Mouse (Mus musculus) kidney, postnatal 0 days (tissue): ENCODE measurements at regions not wholly inside any gene's neighbourhood (a gene's known extent, or its start where the extent isn't known, plus 50 kb on each side); places are given as distances from the start of the nearest gene placed in this dataset.

ENCODE experiments used
- ATAC-seq: fragments of 200-750 bp; cut with Nextera tagmentation; replicated peaks from 2 replicates; pipeline ENCODE4 v1.8.0; 2017; ENCODE audit warnings: low read depth, moderate number of reproducible peaks, moderate TSS enrichment, moderate library complexity; ENCODE audit not compliant: low FRiP score
- DNase-seq: peaks from one replicate; pipeline ENCODE4 v3.0.0-alpha.2; 2016; ENCODE audit warnings: low spot score
- H3K27ac ChIP-seq: fragments of 300-500 bp; sonication (generic); 2 replicates; pipeline ENCODE4 v1.5.1; 2014; ENCODE audit warnings: mild to moderate bottlenecking
- H3K27me3 ChIP-seq: fragments of 300-500 bp; sonication (generic); 2 replicates; pipeline ENCODE4 v1.6.1; 2014; ENCODE audit warnings: low read length, mixed read lengths; ENCODE audit not compliant: insufficient read depth
- H3K36me3 ChIP-seq: fragments of 300-500 bp; sonication (generic); 2 replicates; pipeline ENCODE4 v1.6.1; 2014; ENCODE audit warnings: low read length, mixed read lengths; ENCODE audit not compliant: insufficient read depth
- H3K4me1 ChIP-seq: fragments of 300-500 bp; sonication (generic); replicated peaks from 2 replicates; pipeline ENCODE4 v1.6.1; 2014; ENCODE audit warnings: antibody characterized with exemption, low read length, mixed read lengths; ENCODE audit not compliant: insufficient read depth
- H3K4me2 ChIP-seq: fragments of 300-500 bp; sonication (generic); 2 replicates; pipeline ENCODE4 v1.6.1; 2014; ENCODE audit warnings: mild to moderate bottlenecking, low read length, moderate library complexity, mixed read lengths
- H3K4me3 ChIP-seq: fragments of 300-500 bp; sonication (generic); replicated peaks from 2 replicates; pipeline ENCODE4 v1.5.1; 2014; ENCODE audit warnings: low read depth, low read length
- H3K9ac ChIP-seq: fragments of 300-500 bp; sonication (generic); 2 replicates; pipeline ENCODE4 v1.6.1; 2014; ENCODE audit warnings: low read depth, low read length
- H3K9me3 ChIP-seq: fragments of 300-500 bp; sonication (generic); replicated peaks from 2 replicates; pipeline ENCODE4 v1.6.1; 2016; ENCODE audit warnings: low read length, inconsistent platforms, mixed read lengths
- CTCF ChIP-seq: IDR thresholded peaks from 2 replicates; pipeline ENCODE4 v1.5.1; 2016; ENCODE audit warnings: antibody characterized with exemption, low read depth, mild to moderate bottlenecking, moderate library complexity
- WGBS: fragments of 180-500 bp; shearing (Covaris S2); extraction: QIAGEN DNeasy Blood & Tissue Kit; methylation state at CpG from one replicate; pipeline ENCODE4 v1.1.7; 2014; 5-methylcytosine and 5-hydroxymethylcytosine counted together

DNA sequence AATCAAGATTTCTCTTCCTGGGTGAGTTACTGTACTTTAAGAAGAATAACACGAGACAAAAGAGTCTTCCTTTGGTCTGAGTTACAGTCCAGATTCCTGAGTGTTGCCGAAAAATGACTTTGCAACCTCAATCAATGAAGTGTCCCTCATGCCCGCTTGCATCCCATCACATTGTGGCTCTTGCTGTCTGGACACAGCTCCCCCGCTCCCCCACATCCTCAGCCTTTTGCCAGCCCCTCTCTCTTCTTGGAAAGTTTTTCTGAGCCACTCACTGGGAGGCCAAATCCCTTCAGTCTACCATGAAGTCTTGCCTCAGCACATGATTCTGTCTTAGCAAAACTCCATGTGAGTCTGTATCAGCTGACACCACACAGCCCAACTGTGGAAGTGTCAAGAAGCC lies 145.3 kb downstream of the Drd1 start:
- no peak overlapping the region for H3K4me2 ChIP-seq
- 87% methylated on average over 4 of the region's 4 CpGs for WGBS
- no peak overlapping the region for H3K27ac ChIP-seq
- H3K9me3 ChIP-seq, result no peaks in the 10 kb centered on the region
- H3K9ac ChIP-seq, result no peak overlapping the region
- no peak for ATAC-seq
- TF ChIP-seq CTCF, result no peak
- DNase-seq, result no peak
- H3K4me1 ChIP-seq, result 0 out of 2 replicates have a peak, but pooled peaks cover 4% of the 10 kb centered on the region
- no peaks in the 10 kb centered on the region for H3K36me3 ChIP-seq
- H3K4me3 ChIP-seq, result no peak overlapping the region
- H3K27me3 ChIP-seq, result no peaks in the 10 kb centered on the region

DNA sequence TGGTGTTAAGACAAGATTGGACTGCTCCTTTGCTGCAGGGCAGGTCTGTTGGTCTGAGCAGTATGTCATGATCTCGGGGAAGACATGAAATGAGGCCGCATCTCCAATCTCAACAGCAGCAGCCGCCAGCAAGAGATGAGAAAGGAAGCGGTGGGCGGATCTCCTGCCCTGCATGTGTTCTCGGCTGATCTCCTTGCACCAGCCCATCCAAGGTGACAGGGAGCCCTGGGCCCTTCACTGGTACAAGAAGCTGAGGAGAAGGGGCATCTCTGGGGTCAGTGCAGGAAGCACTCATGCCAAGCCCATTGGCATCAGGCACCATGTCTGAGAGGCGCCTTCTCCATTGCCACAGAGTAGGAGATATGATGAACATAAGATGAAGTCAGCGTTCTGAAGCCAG lies 151.0 kb downstream of the Drd1 start:
- H3K27ac ChIP-seq, result no peak overlapping the region
- H3K27me3 ChIP-seq, result no peaks in the 10 kb centered on the region
- no peaks in the 10 kb centered on the region for H3K9me3 ChIP-seq
- no peak for ATAC-seq
- 83% methylated on average over 8 of the region's 8 CpGs for WGBS
- no peaks in the 10 kb centered on the region for H3K4me1 ChIP-seq
- DNase-seq, result no peak
- no peak overlapping the region for H3K9ac ChIP-seq
- H3K36me3 ChIP-seq, result no peaks in the 10 kb centered on the region
- TF ChIP-seq CTCF, result no peak
- H3K4me3 ChIP-seq, result no peak overlapping the region
- no peak overlapping the region for H3K4me2 ChIP-seq

DNA sequence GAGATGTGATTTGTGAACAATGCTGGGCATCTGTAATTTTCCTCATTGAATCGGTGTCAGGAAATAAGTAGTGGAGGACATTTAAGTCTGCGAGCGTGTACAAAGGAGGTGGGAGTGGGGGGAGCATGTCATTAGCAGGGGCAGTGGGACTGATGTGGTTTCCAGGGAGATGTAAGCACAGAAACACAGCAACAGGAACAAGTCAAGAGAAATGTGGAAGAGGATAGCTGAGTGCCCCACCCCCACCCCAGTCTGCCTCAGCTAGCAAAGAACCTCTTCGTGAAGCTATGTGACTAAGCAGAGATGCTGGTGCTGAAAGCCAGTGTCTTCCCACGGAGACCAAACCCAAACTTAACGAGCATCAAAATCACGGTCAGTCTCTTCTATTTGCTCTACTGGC lies 151.9 kb downstream of the Drd1 start:
- ATAC-seq (no peak), DNase-seq (peak; percentile 20)
- no peak for TF ChIP-seq CTCF
- H3K27me3 ChIP-seq, result no peaks in the 10 kb centered on the region
- WGBS, result 55% methylated on average over 7 of the region's 7 CpGs
- peaks cover 3% of the 10 kb centered on the region; the same call in 1 of the 2 replicates for H3K4me1 ChIP-seq
- no peak overlapping the region for H3K9ac ChIP-seq
- H3K4me2 ChIP-seq, result no peak overlapping the region
- H3K27ac ChIP-seq, result no peak overlapping the region
- no peaks in the 10 kb centered on the region for H3K9me3 ChIP-seq
- no peak overlapping the region for H3K4me3 ChIP-seq
- H3K36me3 ChIP-seq, result no peaks in the 10 kb centered on the region

DNA sequence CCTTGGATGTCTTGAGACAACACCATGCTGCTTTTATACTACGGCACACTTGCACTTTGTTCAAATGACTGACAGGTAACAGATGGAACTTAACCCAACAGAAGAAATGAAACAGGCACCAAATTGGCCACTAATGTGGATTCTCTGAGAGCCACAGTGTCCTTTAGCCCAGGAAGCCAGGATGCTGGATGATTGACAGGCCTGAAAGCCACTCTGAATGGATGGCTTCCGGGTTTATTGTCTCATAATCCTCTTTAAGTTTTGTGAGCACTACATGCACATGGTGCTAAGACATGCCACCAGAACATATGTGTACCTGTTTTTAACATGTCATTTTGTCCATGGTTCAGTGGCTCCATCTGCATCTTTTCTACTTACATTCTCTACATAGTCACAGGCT lies 152.7 kb downstream of the Drd1 start:
- no peak for DNase-seq
- no peaks in the 10 kb centered on the region for H3K36me3 ChIP-seq
- no peak for ATAC-seq
- H3K9me3 ChIP-seq, result no peaks in the 10 kb centered on the region
- H3K4me2 ChIP-seq, result no peak overlapping the region
- TF ChIP-seq CTCF, result no peak
- peaks cover 5% of the 10 kb centered on the region; the same call in 1 of the 2 replicates for H3K4me1 ChIP-seq
- H3K9ac ChIP-seq, result no peak overlapping the region
- no peaks in the 10 kb centered on the region for H3K27me3 ChIP-seq
- H3K4me3 ChIP-seq, result no peak overlapping the region
- WGBS, result 83% methylated on average over 2 of the region's 2 CpGs
- no peak overlapping the region for H3K27ac ChIP-seq

DNA sequence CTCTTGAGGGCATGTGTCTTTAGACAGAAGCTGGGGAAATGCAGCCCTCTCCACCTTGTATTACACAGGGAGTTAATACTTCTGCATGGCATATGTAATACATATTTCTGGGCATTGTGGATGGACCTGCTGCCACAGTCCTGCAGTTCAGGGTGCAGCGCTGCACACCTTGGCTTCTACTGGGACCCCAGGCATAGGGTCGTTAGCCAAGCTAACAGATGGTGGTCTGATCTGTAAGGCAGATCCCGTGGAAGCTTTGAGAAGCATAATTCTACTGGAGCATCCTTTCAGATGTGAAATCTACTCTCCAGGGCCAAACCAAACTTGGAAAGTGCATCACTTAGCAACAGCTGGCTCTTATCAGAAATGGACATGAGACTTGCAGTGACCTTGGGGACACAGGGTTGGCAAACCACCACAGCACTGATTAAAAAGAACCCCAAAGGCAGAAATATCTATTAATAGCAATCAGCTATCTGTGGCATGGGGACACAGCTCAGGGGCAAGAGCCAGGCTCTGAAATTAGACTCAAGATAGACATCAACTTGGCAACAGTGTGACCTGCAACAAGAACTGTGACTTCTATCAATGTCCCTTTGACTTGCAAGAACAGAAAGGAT lies 155.0 kb downstream of the Drd1 start:
- Histone ChIP-seq H3K27ac (no peak overlapping the region), H3K4me1 (peaks cover 5% of the 10 kb centered on the region; the same call in 1 of the 2 replicates), H3K9me3 (no peaks in the 10 kb centered on the region), H3K4me3 (no peak overlapping the region), H3K36me3 (no peaks in the 10 kb centered on the region), H3K27me3 (no peaks in the 10 kb centered on the region), H3K4me2 (no peak overlapping the region), H3K9ac (no peak overlapping the region)
- WGBS, result 64% methylated on average over 3 of the region's 3 CpGs
- ATAC-seq (no peak), DNase-seq (no peak)
- TF ChIP-seq CTCF, result no peak

DNA sequence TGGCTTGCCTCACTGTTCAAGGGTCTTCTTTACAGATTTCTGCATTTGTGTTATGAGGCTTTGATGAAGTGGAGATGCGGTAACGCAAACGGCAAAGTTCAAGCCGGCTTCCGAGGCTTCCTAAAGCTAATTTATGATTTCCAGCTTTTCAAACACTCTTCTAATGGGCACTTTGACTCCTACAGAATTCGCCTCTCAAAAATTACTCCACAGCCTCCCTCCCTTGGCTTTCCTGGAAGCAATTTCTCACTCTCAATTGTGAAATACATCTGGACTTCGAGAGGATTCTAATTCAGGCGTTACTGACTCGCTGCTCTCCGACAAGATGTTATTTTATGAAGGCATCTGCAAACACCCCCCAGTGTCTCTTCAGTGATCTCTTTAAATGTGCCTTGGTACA lies 157.2 kb downstream of the Drd1 start:
- no peaks in the 10 kb centered on the region for H3K27me3 ChIP-seq
- DNase-seq (peak; percentile 59), ATAC-seq (no peak)
- peaks cover 5% of the 10 kb centered on the region; the same call in 1 of the 2 replicates for H3K4me1 ChIP-seq
- H3K9ac ChIP-seq, result no peak overlapping the region
- H3K27ac ChIP-seq, result no peak overlapping the region
- H3K9me3 ChIP-seq, result no peaks in the 10 kb centered on the region
- no peaks in the 10 kb centered on the region for H3K36me3 ChIP-seq
- H3K4me2 ChIP-seq, result peak overlapping the region; percentile 35
- no peak overlapping the region for H3K4me3 ChIP-seq
- 38% methylated on average over 10 of the region's 10 CpGs for WGBS
- no peak for TF ChIP-seq CTCF

DNA sequence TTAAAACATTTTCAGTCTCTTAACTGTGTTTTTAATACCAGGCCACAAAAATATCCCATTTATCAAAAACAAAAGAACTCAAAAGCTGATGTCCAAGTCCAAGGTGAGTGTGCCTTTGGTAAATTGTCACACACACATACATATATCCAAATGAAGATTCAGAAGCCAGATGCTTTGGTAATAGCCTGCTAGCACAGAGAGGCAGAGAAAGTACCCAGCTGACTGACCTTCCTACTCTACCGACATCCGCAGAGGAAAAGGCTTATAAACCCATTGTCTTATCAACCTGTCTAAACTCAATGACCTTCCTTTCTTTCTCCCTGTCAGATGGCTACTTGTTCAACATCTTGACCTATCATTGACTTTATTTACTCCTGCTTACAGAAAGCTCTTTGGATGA lies 158.3 kb downstream of the Drd1 start:
- WGBS, result 92% methylated on average over 2 of the region's 2 CpGs
- Histone ChIP-seq H3K4me2 (no peak overlapping the region), H3K27me3 (no peaks in the 10 kb centered on the region), H3K4me1 (peaks cover 5% of the 10 kb centered on the region; the same call in 1 of the 2 replicates), H3K9ac (no peak overlapping the region), H3K27ac (no peak overlapping the region), H3K9me3 (no peaks in the 10 kb centered on the region), H3K36me3 (no peaks in the 10 kb centered on the region), H3K4me3 (no peak overlapping the region)
- DNase-seq (no peak), ATAC-seq (no peak)
- TF ChIP-seq CTCF, result no peak
